Mouse (Mus musculus) spleen, adult 2 months (tissue): ENCODE data around the gene Ick. TPM values are rescaled to one million over a fixed set of nuclear protein-coding genes. Genes with fewer than 3 reads are reported as not detected.

Experiments
- DNase-seq, 2 experiments: peaks; one replicate each; pipeline versions ENCODE4 v3.0.0 to v3.0.0-alpha.2; 2012 to 2021; ENCODE audit warnings: low spot score in 2 of 2, low read depth in 1 of 2
- H3K27ac ChIP-seq: fragments of 200-500 bp; 2 replicates; pipeline ENCODE4 v1.5.1; 2012; ENCODE audit warnings: low read length, inconsistent platforms; ENCODE audit not compliant: insufficient read depth
- H3K27me3 ChIP-seq: fragments of 200-500 bp; 2 replicates; pipeline ENCODE4 v1.6.1; 2012; ENCODE audit warnings: mild to moderate bottlenecking, moderate library complexity, low read length, inconsistent platforms; ENCODE audit not compliant: control insufficient read depth, insufficient read depth
- H3K36me3 ChIP-seq: fragments of 200-500 bp; 2 replicates; pipeline ENCODE4 v1.6.1; 2012; ENCODE audit warnings: mild to moderate bottlenecking, low read length, inconsistent platforms; ENCODE audit not compliant: control insufficient read depth, insufficient read depth
- H3K4me1 ChIP-seq: fragments of 200-500 bp; 2 replicates; pipeline ENCODE4 v1.6.1; 2011; ENCODE audit warnings: inconsistent platforms; ENCODE audit not compliant: control insufficient read depth, insufficient read depth, insufficient read length
- H3K4me3 ChIP-seq: fragments of 200-500 bp; 2 replicates; pipeline ENCODE4 v1.5.1; 2011; ENCODE audit warnings: mild to moderate bottlenecking, inconsistent platforms; ENCODE audit not compliant: insufficient read depth, insufficient read length; ENCODE audit errors: extremely low read depth
- CTCF ChIP-seq: fragments of 200-500 bp; IDR thresholded peaks from 2 replicates; pipeline ENCODE4 v1.5.1; 2011; ENCODE audit warnings: mild to moderate bottlenecking, inconsistent platforms; ENCODE audit not compliant: insufficient read depth, insufficient read length, insufficient replicate concordance; ENCODE audit errors: extremely low read depth
- POLR2A ChIP-seq: fragments of 200-500 bp; IDR thresholded peaks from 2 replicates; pipeline ENCODE4 v1.6.1; 2011; ENCODE audit warnings: low read depth, low read length, inconsistent platforms
- WGBS: fragments of 180-500 bp; shearing (Covaris S2); methylation state at CpG from one replicate; pipeline ENCODE4 v1.1.7; 2018; 5-methylcytosine and 5-hydroxymethylcytosine counted together
- polyA plus RNA-seq: library from polyadenylated mRNA; depleted of rRNA; stranded (reverse); fragments of >200 nt; gene quantifications from 2 replicates; pipeline ENCODE4 v1.2.3, GENCODE M21; 2012

Ick gene
- polyA plus RNA-seq, 1 experiment = 3.0 TPM

DNA sequence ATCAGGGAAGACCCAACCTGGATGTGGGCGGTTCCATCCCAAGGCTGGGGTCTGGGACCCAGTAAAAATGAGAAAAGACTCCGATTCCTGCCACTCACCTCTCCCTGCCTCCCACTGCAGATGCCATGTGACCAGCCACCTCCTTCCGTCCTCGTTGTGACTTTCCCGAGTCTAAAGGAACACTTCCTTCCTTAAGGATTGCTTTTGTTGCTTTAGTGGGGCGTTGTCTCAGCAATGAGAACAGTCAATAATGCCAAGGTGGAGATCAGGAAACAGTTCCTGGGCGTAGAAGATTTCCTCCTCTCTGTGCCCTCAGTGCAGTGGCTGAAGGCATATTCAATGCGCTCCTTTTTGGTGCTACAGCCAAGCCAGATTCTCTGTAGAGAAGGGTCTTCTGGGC is 12.4 kb downstream of the Ick start:
- WGBS = 86% methylated on average over 8 of the region's 8 CpGs

DNA sequence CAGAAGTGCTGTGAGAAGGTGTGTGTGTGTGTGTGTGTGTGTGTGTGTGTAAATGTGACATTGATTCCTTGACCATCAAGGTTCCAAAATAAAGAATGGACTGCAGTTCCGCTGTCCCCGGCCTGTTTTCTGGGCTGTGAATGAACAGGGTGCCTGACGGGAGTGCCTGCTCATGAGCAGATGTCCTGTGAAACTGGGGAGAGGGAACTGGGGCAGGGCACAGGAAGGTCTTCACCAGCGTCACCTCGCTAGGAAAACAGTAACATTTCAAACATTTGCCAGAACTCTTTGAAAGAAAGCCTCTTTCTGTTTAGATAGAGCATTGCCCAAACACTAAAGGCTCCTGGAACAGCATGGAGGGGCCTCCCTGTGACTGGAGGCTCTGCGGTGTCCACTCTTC is 13.0 kb downstream of the Ick start:
- Histone ChIP-seq H3K4me1 (no peaks in the 10 kb centered on the region), H3K4me3 (no peak overlapping the region), H3K27ac (no peak overlapping the region), H3K27me3 (no peaks in the 10 kb centered on the region), H3K36me3 (no peaks in the 10 kb centered on the region)
- WGBS = 91% methylated on average over 6 of the region's 6 CpGs
- no peak for TF ChIP-seq POLR2A
- no peak for TF ChIP-seq CTCF
- DNase-seq = no peak

More for the DNA sequence above, 12.4 kb downstream of the Ick start:
- no peaks in the 10 kb centered on the region for H3K27me3 ChIP-seq
- no peak for DNase-seq
- no peak overlapping the region for H3K27ac ChIP-seq
- no peaks in the 10 kb centered on the region for H3K4me1 ChIP-seq
- no peak for TF ChIP-seq POLR2A
- H3K36me3 ChIP-seq = no peaks in the 10 kb centered on the region
- H3K4me3 ChIP-seq = no peak overlapping the region

DNA sequence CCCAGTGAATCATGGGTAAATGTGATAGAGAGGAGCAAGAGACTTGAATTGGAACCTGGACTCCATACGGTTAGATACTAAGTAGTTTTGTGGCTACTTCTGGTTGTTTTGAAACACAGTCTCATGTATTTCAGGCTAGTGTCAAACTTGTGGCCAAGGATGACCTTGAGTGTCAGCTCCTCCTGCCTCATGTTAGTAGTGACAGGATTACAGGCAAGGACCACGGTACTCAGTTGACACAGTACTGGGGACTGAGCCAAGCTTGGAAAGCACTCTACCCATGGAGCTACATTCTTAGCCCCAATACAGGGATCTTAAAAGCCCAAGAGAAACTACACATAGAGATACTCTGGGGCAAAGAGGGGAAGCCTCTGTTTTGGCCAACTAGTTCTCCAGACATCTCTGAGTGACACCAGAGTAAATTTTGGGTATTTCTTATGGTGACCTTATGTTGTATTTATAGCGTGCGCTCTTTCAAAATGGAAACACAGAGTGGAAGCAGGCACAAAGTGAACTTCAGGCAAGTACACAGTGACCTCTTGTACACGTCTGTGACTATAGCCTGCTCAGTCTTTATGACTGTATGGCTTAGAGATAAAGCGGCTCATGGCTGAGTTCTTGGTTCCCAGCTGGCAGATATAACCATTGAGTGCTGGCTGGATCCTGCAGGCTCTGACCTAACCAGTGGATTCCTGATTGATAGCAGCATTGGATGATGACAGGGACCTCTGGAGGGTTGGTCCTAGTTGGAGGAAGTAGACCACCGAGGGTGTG is 14.1 kb downstream of the Ick start:
- Histone ChIP-seq H3K4me3 (no peak overlapping the region), H3K27me3 (no peaks in the 10 kb centered on the region), H3K36me3 (no peaks in the 10 kb centered on the region), H3K27ac (no peak overlapping the region), H3K4me1 (no peaks in the 10 kb centered on the region)
- DNase-seq = no peak
- 86% methylated on average over 7 of the region's 7 CpGs for WGBS
- no peak for TF ChIP-seq POLR2A
- no peak for TF ChIP-seq CTCF

GRCm38 (mm10) chr9:78124297-78124696 is 15.3 kb downstream of the Ick start:
- DNase-seq = no peak
- no peak for TF ChIP-seq POLR2A
- TF ChIP-seq CTCF = no peak
- 46% methylated on average over 6 of the region's 6 CpGs for WGBS
- no peak overlapping the region for H3K4me3 ChIP-seq
- H3K27me3 ChIP-seq = no peaks in the 10 kb centered on the region
- H3K4me1 ChIP-seq = no peaks in the 10 kb centered on the region
- H3K36me3 ChIP-seq = no peaks in the 10 kb centered on the region
- H3K27ac ChIP-seq = no peak overlapping the region

DNA sequence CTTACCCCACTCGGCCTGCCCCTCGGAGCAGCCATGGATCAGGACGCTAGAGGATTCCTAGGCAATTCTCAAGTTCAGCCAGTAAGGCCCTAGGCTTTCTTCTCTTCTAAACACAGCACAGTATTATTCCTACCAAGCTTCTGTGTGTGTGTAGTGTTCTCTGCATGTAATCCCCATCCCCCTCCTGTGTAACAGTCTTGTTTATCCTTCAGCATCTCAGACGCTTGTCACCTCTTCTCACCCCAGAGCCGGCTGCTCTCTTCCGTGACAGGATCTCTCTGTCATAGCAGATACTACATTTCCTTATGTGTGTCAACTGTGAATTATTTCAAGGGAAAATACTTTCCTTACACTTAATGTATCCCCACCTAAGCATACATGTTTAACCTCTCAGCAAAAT is 17.0 kb downstream of the Ick start:
- no peak for TF ChIP-seq POLR2A
- TF ChIP-seq CTCF = no peak
- WGBS = 87% methylated on average over 6 of the region's 6 CpGs
- H3K4me3 ChIP-seq = no peak overlapping the region
- H3K27ac ChIP-seq = no peak overlapping the region
- H3K4me1 ChIP-seq = no peaks in the 10 kb centered on the region
- no peaks in the 10 kb centered on the region for H3K36me3 ChIP-seq
- H3K27me3 ChIP-seq = no peaks in the 10 kb centered on the region
- DNase-seq = no peak

DNA sequence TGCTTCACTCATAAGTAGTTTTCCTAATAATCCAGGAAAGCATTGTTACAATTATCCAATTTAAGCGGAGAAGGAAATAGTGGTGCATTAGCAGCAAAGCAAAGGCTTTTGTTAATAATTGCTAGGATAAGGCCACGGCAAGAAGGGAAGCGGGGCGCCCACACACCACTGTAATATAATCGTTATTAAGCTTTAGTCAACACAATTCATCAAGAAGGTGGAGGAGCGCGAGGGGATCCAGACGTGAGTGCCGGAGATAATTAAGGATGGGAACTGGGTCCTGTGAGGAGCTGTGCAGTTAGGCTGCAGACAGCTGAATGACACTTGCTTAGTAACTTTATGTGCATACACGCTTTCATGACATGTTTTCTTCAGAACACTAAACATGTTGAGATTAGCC is 17.7 kb downstream of the Ick start:
- no peak for DNase-seq
- Histone ChIP-seq H3K36me3 (no peaks in the 10 kb centered on the region; the same call in 1 of the 2 replicates), H3K4me1 (no peaks in the 10 kb centered on the region), H3K27ac (no peak overlapping the region), H3K27me3 (no peaks in the 10 kb centered on the region), H3K4me3 (no peak overlapping the region)
- TF ChIP-seq POLR2A = no peak
- TF ChIP-seq CTCF = no peak
- 97% methylated on average over 10 of the region's 10 CpGs for WGBS

GRCm38 (mm10) chr9:78135658-78136057 is 26.7 kb downstream of the Ick start:
- TF ChIP-seq POLR2A (no peak), CTCF (no peak)
- 96% methylated on average over 7 of the region's 7 CpGs for WGBS
- no peaks in the 10 kb centered on the region for H3K4me1 ChIP-seq
- H3K4me3 ChIP-seq = no peak overlapping the region
- no peaks in the 10 kb centered on the region; the same call in 1 of the 2 replicates for H3K36me3 ChIP-seq
- H3K27me3 ChIP-seq = no peaks in the 10 kb centered on the region
- DNase-seq = no peak
- H3K27ac ChIP-seq = no peak overlapping the region
